Mouse (Mus musculus) retina, postnatal 1 day (tissue): ENCODE measurements around the gene Gm13420.
"Not testable (repeated sequence)": the region's sequence is repeated elsewhere in the genome, so short reads cannot be mapped to it uniquely, and the experiment has no call there.

Source experiments
- DNase-seq: peaks from one replicate; pipeline ENCODE4 v3.0.0-alpha.2; 2012

Gene Gm13420

DNA sequence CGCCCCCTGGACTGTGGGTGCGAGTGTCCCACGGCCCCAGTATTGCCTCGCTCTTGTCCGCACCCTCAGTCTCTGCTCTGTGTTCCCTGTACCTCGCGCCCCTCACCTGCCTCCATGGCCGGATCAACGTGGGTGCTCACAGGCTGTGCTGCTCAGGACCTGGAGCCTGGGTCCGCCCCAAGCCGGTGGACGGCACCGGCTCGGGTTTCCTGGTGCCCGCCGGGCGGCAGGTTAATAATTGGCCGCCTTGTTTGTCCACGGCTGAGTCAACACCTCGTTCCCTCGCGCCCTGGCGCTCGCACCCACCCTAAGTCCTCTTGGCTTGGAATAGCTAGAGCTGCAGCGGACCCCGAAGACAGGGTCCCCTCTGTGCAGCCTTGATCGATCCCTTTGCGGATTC, at the start of gene Gm13420:
Gm13420 (minus strand) TSS at position 189 of the 400 bp plus-strand sequence.
- no peak for DNase-seq

DNA sequence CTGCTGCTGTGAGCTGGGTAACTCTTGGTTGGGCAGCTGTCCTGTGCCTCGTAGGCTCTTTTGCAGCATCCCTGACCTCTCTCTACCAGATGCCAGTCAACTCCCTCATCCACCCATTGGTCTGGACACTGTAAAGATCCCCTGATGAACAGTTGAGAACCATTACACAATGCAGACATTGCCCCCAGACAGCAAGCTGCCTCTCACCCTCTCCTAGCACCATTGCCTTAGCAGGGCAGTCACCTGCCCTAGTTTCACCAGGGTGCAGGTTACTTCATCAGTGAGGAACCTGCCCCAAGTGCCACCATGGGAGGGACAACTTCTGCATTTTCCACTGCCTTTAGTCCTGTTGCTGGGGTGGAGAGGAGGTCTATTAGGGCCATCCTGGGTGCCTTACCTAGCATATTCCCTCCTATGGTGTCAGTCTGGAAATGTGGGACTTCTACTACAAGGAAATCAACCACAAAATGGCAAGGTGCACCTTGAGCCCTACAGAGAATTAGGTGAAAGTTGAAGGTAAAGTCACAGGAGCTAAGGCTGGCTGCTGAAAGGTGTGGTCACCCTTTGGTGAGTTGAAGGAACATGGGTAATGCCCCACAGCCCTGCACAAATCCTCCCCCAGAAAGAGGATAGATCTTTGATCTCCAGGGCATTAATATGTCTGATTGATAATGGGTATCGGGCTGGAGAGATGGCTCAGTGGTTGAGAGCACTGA, 41.4 kb upstream of the Gm13420 start:
- no peak for DNase-seq

DNA sequence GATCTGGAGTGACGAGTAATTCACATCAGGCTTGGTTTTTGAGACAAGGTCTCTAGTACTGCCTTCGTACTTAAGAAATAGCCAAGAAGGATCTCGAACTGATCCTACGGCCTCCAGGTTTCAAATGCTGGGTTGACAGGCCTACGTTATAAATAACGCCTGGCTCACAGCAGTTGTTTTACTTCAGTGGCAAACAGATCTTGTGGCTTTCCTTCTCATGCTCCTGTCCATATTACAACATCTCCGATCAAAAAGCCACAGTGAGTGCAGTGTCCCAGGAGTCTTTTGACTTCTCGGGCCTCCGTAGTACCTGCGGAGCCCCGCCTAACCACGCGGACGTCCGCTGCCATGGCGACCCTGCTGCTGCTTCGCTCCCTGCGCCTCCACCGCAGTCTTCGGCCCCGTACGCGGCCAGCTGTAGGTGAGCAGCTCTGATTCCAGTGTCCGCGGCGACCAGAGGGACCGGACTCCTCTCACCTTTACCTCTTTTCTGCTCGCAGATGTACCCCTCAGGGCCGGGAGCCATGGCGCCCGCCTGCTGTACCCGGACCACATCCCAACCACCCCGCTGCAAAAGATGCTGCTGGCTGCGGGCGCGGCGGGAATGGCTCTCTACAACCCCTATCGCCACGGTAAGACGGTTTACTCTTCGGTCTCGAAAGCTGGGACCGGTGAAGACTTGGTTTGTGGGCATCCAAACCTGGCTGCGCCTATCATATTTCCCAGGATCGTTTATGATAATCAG, 36.6 kb upstream of the Gm13420 start, which contains the start of gene Trub2:
Trub2 (minus strand) TSS at position 566 of the 745 bp plus-strand sequence.
- peak; percentile 89 for DNase-seq

DNA sequence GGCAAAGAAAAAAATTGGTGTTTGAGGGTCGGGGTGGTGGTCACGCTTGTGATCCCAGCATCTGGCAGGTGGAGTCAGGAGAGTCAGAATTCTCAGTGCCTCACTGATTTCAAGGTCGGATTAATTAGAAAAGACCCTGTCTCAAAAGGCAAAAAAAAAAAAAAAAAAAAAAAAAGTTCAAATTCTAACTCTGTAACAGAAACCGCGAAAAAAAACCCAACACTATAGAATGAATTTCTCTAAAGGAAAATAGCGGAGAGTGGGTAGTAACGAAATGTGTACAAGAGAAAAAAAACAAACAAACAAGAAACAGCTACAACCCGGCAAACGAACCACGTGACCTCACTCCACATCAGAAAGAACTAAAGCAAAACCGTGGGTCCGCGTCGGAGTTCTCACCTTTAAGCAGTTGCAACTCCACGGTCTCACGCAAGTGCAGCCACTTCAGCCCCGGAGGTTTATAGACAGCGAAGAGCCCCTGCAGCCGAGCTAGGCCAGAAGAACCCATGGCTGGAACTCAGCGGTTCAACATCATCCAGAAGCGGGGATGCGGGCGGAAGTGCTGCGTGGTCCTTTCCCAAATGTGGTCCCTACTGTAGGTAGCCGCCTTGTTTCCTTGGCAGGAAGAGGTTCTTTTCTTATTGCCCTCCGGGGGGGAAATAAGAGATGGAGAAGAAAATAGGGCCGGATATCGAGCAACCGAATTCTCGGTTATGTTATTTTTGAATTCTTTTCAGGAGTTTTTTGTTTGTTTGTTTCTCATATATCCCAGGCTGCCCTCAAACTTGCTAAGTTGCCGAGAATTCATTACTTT, 35.8 kb upstream of the Gm13420 start, which contains the start of gene Coq4:
Coq4 (plus strand) TSS at position 390 of the 814 bp plus-strand sequence.
- DNase-seq = peak; percentile 98

DNA sequence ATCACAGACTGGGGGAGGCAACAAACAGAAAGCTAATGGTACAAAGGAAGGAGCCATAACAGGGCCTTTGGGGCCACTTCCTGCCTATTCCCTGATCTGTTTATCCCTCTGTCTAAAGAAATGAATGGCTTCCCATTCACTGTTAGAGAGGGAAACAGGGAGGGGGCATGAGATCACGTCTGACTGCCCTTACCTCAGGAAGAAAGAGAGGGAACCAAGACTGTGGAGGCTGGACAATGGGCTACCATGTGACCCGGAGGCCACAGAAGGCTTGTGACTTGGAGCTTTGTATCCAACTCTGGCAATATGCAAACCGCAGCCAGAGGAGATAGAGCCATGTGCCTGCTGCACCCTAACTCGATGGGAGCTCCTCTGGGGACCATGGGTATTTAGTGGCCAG, 32.8 kb upstream of the Gm13420 start:
- no peak for DNase-seq

DNA sequence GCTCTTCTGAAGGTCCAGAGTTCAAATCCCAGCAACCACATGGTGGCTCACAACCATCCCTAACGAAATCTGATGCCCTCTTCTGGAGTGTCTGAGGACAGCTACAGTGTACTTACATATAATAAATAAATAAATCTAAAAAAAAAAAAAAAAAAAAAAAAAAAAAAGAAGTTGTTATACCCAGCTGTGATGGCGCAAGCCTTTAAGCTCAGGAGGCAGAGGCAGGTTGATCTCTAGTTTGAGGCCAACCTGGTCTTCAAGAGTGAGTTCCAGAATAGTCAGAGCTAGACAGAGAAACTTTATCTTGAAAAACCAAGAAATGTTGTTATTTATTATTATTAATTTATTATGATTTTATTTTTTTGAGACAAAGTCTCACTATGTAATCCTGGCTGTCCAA, 29.8 kb upstream of the Gm13420 start:
- DNase-seq = not testable (repeated sequence)

DNA sequence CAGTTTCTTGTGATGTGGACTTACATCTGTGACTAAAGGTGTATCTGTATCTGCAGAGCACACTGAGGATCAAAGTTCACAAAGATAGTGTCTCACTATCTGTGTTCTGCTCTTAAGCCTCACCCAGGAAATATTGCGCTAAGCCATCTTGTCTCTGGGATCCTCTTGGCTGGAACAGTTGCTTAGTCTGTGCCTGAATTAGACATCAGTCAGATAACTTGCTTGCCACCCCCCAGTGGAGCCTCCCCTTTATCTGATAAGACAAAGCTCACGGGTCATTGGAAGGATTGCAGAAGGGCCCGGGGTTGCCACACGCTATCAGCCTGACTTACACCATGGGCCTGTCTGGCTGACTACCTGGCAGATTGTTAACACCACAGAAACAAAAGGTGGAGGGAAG, 21.8 kb upstream of the Gm13420 start:
- DNase-seq = no peak

DNA sequence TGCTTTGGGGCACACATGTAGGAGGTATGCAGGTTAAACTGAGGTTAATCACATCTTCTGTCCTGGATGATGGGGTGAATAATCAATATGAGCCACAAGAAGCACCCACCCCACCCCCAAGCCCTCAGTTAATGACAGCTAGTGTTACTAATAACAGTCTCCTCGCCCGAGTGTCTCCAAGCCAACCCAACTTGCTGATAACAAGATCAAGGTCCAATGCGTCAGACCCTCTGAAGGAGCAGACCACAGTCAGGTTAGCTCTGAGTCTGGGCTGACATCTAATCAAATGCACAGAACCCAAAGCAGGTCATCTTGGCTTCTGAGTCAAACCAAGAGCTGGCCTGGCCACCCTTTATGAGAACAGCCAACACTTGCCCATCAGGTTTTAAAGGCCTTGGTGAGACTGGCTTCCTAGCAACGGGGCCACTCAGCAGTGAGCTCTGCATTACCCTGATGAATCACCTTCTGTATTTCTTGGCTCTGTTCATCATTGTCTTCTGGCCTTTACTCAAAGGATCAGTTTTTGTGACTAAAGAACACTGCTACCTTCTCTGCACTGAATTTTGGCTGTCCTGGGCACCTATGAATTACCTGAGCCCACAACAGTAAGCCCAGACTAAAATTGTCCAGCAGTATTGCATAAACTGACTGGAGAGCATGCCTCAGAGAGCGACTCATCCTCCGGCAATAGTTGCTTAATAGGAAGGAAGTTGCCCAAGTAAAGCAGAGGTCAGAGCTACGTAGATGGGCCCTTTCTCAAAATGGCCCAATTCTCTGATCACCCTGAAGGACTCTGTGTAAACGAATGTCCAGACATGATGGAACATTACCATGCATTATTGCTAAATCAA, 20.4 kb upstream of the Gm13420 start:
- no peak for DNase-seq

DNA sequence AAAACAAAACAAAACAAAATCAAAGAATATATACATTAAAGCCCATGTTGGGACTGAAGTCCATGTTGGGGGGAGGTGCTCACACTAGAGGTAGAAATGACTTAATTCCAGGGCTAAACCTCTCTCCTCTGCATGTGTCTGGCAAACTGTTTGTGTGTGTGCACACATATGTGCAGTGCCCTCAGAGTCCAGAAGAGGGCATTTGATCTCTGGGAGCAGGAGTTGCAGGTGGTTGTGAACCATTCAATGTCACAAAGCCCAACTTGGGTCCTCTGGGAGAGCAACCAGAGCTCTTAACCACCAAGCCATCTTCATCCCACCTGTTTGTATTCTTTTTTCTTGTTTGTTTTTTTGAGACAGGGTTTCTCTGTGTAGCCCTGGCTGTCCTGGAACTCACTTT, 18.7 kb upstream of the Gm13420 start:
- DNase-seq = no peak

DNA sequence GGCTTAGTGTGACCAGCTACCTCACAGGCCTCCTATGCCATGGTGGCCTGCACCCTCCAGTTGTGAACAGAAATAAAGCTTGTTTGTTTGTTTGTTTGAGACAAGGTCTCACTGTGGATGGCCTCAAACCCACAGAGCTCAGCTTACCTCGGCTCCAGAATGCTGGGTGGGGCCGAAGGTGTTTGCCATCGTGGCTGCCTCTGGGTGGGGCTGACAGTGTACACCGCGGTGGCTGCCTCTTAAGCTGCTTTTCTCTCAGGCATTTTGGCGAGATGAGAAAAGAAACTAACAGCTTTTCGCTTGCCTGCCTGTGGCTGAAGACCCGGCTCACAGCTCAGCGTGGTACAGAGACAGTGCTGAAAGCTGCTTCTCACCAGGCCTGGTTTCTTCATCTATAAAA, 17.4 kb upstream of the Gm13420 start:
- no peak for DNase-seq

DNA sequence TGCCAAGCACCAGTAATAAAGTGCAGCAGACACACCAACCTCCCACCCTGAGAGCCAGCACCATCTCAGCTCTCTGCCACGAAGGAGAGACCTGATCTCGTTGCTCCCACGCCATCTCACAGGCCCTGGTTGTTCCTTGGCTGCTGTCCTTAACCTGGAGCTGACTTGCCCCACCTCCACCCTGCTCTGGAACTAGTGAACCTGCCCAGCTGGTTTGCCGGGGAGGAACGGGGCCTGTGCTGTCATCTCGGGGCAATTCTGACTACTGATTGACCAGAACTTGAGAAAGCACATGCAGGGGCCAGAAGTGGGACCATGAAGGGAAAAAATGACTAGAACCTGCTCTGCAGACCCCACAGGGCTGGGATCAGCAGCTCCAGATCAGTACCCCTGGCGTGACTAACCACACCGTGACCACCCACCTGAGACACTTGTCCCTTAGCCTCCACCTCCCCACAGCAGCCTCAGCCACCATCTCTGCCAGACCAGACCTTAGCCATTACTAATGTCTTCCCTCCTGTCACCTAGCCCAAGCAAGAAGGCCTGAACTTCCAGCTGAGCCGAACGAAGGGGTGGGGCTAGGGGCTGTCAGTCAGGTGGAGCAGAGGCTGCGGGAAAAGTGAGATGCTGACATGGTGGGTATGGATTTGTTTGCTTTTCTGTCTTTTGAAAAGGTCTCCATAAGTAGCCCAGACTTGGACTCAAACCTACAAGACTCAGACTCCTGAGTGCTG, 16.7 kb upstream of the Gm13420 start:
- no peak for DNase-seq

DNA sequence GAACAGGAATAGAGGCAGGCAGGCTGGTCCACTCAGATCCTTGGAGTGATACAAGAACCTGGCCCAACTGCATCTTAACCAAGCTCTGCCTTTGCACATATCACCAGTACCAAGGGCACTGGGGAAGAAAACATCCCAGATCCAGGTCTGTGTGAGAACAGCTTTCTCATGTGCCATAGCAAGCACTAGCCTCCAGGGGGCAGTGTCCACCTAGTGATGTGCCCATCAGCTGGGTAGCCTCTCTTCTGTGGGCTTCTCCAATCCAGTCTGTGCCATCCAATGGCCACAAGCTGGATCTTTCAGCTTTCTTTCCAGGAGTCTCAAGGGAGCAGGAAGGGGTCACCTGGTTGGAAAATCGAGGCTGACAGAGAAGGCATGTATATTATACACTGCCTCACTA, 13.3 kb upstream of the Gm13420 start:
- peak; percentile 78 for DNase-seq

DNA sequence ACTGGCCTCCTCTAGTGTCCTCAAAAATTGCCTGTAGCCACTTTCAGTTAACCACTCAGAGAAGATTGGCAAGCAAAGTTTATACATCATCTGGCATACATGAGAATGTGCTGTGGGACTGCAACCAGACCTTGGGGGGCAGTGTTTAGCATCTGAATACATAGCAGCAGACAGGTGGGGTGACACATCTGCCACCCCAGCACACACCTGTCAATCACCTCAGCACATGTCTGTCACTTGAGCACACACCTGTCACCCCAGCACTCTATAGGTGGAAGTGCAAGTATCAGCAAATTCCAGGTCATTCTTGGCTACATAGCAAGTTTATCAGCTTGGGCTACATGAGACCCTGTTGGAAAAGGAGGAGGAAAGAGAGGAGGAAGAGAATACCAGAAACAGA, 4.2 kb upstream of the Gm13420 start:
- DNase-seq = no peak

DNA sequence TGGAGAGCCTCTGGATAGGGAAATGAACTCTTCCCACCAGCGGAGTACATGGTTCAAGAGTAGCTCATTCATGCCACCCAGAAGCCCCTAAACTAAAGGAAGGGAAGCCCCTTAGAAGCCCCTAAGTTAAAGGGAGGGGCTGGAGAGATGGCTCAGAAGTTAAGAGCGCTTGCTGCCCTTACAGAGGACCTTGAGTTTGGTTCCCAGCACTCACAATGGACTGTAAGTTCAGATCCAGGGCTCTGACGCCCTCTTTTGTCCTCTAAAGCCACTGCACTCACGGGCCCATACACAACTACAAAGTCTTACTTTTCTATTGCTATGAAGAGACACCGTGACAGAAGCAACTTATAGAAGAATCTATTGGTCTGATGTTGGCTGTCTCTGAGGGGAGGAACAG, 912 bp upstream of the Gm13420 start:
- no peak for DNase-seq

DNA sequence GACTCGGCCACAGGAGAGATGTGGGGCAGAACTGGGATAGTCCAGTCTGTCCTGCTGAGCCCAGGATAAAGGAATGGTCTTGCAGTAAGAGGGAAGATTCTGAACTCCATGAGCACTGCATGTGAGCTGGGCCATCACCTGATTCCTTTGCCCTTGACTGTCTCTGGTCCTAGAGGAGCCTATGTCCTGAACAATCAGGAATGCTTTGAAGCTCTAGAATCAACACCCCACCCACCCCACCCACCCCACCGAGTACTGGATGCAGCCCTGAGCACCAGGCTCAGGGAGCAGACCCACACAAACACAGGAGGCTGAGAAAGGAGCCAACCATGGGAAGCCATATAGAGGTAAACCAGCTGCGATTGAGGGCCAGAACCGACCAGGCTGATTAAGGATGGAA, 3.0 kb downstream of the Gm13420 start:
- DNase-seq = no peak

DNA sequence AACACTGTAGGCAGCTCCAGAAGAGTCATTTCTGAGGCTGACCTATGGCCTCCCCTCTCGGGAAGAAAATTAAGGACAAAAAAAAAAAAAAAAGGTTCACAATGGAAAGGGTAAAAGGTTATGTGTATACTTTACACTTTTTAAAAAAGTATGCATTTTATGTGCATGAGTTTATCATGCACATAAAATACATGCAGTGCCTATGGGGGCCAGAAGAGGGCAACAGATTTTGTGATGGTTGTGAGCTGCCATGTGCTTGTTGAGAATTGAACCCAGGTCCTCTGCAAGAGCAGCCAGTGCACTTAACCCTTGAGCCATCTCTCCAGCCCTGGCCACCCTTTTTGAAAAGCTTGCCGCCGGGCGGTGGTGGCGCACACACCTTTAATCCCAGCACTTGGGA, 3.6 kb downstream of the Gm13420 start:
- peak; percentile 42 for DNase-seq

DNA sequence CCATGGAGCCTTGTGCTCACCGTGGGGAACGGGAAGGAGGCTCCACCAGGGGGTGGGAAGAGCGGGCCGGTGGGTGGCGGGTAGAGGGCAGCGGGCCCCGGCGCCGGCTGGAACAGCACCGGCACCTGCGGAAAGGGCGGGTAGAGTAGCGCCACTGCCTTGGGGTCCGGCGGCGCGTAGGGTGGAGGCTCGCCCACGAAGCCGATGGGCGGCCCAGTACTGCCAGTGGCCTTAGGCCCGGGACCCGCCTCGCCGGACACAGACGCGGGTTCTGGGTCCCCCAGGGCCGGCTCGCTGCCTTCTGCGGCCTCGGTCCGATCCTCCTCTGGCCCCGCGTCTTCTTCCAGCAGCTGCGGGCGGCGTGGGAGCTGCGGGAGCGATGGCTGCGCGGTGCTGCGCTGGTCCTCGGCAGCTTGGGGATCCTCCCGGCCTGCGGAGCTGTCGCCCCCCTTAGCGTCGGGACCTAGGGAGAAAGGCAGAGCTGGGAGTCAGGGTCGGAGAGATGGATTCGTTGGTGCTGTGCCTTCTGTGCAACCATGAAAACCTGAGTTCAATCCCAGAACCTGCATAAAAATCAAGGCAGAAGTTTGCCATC, 4.2 kb downstream of the Gm13420 start:
- DNase-seq = peak; percentile 12

DNA sequence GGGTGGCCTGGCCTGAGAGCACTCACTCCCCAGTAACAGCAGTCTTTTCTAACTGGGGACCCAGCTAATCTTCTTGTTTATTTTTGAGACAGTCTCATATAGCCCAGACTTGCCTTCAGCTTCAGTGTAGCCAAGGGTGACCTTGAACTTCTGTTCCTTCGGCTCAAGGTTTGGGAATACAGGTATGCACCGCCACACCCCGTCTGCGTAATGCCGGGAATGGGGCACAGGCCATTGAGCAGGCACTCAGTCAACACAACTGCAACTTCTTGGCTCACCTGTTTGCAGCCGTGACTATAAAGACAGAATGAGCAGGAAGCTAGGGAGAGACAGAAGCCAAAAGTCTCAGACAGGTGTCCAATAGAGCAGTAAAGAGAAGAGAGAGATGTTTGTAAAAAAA, 7.2 kb downstream of the Gm13420 start:
- no peak for DNase-seq

DNA sequence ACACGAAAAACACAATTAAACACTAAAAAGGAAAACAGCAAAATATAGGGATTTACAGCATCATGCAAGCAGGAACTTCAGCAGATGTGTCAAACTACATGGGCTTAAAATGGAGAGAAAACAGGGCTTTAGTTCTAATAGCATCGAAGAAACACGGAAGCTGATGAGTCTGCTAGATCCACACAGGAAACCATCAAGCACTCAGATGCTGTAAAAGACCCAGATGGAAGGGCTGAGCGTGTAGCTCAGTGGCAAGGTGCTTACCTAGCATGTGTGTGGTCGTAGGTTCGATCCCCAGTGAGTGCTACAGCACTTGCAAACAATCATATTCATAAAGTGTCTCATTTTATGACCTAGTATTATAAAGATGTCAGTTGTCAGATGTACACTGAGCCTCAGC, 10.3 kb downstream of the Gm13420 start:
- no peak for DNase-seq

DNA sequence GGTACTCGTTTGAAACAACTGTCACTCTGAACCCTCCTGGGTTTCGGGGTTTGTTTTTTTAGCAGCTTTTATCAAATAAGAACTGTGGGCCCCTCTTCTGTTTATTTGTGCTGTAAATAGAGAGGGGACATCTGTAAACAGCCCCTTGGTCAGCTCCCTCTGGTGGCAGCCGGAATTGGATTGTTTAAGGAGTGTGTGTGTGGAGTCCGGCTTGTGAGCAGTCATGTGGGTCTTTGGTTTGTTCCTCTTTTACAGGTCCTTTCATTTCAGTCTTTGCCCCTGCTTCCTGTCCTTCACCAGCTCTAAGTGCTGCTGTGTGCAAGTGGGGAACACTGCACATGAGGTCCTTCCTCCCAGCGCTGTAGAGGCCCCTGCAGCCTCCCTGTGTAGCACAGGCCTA, 12.1 kb downstream of the Gm13420 start:
- DNase-seq = no peak

DNA sequence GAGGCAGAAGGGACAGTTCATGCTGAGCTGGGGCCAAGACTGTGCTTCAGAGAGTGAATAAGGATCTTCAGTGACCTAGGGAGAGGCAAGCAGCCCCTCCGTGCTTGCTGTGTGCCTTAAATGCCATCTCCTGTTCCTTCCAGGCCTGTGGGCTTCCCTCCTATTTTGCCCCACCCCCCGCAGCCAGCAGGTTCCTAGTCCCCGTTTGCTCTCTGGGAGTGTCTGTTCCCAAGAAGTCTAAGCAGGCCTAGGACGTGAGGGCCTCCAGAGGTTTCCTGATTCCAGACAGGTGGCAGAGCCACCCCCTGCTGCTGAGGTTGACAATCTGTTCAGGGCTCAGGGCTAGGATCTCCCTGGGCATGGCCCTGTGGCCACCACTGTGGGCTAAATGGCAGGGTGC, 12.7 kb downstream of the Gm13420 start:
- DNase-seq = no peak
